Mouse (Mus musculus): ENCODE measurements at regions not wholly inside any gene's neighbourhood (a gene's known extent, or its start where the extent isn't known, plus 50 kb on each side); places are given as distances from the start of the nearest gene placed in this dataset.

GRCm38 (mm10) chr13:97537686-97538085, 222.7 kb downstream of the Gm10260 start:
- TF ChIP-seq POLR2A (IDR thresholded peaks at IDR 0.05; ENCODE audit: low read depth, low read length) (no peak), CTCF (conservative IDR thresholded peaks at IDR 0.05; ENCODE audit: insufficient read depth, insufficient read length, low read depth, low read length) (no peak)
